Mouse (Mus musculus): Measurements from ENCODE around the gene Fam83e. TPM values are rescaled to one million over a fixed set of nuclear protein-coding genes. Genes with fewer than 3 reads are reported as not detected.

Gene Fam83e
- total RNA-seq, 2 experiments from 2014 or later: 0.30 to 0.62 TPM

DNA sequence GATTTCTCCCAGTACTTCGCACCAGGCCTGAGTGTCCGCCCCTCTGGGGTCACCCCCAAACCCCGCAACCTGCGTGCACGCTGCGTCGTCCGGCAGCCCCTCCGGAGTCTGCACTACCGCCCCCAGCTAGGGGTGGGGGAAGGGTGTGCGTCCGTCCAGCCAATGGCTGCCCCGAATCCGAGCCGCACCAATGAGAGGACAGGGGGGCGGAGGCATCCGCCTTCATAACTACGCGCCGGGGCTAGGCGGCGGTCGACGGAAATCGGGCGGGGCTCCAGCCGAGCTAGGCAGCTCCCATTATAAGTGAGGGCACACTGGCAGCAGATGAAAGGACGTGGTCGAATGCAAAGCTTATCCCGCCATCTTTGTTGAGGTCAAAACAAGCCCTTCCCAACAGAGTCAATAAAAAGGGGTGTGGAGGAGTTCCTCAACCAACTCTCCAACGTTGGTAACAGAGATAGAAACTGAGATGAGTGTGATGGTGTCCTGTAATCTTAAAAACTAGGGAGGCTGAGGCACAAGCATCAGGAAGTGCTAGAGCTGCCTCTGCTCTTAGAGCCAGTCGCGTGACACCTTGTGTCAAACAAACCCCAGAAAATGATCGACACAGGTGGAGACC is 5.8 kb upstream of the Fam83e start, which contains the start of gene Rpl18:
Rpl18 (plus strand) TSS at position 368 of the 619 bp plus-strand sequence.
- peak; percentile 96 to 99 for DNase-seq

DNA sequence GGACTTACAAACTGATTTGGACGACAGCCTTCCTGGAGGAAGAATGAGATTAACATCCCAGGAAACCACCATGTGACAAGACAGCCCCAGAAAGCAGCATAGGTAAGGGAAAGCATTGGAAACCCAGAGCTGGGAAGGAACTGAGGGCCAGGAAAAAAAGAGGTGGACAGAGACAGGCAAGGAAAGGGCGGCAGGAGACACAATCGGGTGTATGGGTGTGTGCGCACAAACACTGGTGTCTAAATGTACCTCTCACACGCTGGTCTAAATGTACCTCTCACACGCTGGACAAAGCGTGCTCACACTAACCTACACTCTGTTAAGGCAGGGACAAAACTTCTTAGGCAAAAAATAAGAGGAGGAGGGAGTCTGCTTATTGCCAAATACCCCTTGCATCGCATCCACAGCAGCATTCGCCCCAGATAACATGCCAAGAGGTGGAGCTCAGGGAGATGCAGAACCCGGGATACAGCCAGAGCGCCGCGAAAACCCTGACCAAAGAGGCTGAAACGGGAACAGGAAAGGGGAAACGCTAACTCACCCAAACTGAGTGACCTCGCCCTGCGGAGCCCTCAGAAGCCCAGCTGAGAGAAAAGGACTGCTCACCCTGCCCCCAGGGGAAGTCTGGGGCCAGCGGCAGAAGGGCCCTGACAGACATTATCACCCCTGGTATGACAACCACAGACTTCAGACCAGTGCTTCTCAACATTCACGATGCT is 5.1 kb upstream of the Fam83e start:
- peak; percentile 34 to 58 for DNase-seq

DNA sequence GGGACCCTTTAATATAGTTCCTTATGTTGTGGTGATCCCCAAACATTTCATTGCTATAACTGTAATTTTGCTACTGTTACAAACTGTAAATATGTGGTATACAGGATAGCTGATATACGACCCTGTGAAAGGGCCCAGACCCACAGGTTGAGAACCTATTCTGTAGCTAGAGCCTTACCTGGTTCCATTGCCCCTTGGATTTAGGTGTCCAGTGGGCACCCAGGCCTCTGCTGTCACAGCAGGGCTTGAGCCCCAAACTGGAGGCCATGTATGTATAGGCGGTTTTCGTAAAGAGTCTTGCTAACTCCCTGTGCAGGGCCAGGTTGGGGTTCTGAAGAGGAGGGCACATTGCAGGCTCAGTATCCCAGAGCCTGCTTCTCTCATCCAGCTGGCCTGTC is 4.6 kb upstream of the Fam83e start:
- DNase-seq: peak in 1 of 2 experiments; percentile 17

DNA sequence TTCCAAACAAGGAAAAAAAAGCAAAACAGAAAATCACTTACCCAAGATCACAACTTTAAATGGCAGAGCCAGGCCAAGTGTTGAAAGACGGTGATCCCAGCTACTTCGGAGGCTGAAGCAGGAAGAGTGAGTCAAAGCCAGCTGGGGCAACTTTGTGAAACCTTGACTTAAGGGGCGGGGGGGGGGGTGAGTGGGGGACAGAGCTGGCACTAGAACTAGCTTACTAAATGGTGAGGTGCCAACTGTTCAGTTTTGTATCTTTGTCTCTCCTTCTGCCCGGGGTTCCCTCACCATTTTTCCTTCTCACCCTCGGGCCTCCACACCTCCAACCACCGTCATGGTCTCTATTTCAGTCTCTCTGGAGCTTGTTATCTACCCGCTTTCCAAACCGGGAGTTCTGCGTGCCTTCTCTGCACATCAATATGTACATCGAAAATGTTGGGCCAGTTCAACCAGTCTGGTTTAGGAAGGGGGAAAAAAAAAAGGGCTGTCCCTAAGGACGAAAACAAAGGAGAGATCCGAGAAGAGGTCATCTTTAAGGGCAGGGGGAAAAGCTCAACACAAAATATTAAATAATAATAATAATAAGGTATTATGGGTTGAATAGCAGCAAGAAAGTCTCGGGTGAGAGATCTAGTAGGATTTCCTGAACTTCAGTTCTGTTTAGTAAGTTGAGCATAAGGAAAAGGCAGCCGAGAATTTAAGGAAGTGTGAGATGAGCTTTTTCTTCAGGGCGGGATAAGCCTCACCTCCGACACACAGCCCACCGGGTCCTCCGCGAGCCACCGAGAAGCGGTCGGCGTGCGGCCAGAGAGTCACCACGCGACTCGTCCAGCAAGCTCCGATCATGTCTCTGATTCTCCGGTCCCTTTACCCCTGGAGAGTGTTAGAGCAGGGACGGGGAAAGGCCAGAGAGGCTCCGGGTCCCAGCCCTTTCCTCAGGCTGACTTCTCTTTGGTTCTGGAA is 3.8 kb upstream of the Fam83e start:
- peak in 1 of 2 experiments; percentile 28 for DNase-seq

DNA sequence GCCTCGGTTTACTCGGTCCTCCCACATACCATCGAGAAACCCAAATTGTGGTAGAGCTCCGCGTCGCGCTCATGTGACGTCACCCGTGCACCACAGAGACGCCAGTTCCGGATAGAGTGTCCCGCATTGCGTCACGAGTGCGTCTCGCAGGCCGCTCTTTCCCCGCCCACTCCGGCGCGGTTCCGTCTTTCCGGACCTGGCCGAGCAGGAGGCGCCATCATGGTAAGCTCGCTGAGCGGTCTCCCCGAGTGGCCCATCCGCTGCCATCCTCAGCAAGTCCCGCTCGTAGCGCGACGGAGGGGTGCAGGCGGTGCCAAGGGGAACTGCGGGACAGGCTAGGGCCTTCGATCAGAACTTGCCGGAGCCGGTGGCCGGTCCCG is 3.1 kb upstream of the Fam83e start, which contains the start of gene Sphk2:
Sphk2 (minus strand) TSS at position 85 of the 380 bp plus-strand sequence.
- peak; percentile 98 to 99 for DNase-seq

DNA sequence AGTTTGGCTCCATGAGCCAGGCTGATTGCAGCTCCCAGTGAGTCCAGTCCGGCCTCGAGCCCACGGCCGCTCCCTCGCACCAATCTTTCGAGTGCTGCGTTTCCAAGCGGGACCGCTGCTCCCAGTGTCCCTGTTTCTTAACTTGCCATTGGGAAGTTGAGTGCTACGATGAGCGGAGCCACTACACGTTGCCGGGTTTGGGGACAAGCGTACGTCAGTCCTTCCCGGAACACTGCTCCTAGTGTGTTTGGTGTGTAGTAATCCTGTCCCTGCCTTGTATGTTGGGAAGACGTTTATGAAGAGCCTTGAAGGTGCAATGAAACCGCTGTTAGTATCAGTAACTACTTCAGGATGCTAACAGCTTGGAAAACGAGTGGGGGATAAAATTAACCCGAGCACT is 2.7 kb upstream of the Fam83e start:
- no peak for DNase-seq

DNA sequence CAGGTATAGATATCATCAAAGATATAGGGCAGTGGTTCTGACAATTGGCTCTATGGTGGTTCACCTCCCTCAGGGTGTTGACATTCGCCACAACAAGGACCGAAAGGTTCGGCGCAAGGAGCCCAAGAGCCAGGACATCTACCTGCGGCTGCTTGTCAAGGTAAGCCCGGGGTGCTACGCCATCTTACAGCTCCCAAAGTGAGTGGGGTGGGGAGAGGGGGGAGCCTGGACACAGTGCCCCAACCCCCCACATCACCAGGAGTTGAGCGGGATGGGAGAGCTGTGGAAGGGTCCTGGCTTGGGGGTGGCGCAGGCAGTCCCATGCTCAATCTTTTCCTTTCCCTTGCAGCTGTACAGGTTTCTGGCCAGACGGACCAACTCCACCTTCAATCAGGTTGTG is 1.8 kb upstream of the Fam83e start:
- no peak for DNase-seq

DNA sequence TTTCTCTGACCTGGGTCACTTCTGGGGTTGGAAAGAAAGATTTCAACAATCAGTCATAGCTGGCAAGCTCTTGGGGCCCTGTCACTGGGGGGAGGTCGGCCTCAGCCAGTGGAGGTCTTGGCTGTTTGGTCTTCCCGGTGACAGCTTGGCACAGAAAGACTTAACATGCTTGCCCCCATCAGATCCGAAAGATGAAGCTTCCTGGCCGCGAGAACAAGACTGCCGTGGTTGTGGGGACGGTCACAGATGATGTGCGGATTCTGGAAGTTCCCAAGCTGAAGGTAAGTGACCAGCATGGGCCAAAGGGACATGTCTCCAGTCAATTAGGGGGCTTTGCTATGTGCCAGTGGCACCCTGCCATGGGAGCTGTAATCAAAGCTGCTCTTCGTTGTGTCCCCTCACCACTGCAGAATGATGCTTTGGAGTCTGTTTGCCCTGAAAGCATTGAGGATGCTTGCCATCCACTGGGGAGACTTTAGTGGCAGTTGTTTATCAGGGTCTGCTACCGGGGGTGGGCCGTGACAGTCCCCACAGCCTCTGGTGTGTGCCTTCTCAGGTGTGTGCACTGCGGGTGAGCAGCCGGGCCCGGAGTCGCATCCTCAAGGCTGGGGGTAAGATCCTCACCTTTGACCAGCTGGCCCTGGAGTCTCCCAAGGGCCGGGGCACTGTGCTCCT is 1.1 kb upstream of the Fam83e start:
- no peak for DNase-seq

DNA sequence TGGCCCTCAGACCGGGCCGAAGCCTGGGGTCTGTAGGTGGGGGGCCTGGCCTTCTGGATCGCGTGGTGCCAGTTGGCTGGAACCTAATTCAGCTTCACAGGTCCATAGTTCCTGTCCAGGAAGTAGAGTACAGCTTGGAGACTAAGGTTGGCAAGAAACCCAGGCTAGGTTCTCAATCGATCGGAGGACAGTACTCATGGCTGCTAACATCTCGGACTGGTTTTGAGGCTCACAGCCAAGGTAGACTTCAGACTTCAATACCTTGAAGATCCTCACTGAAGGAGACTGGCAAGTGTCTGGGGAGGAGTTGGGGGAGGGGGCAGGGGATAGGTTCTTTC is 191 bp downstream of the Fam83e start:
- DNase-seq: peak in 1 of 2 experiments; percentile 4

DNA sequence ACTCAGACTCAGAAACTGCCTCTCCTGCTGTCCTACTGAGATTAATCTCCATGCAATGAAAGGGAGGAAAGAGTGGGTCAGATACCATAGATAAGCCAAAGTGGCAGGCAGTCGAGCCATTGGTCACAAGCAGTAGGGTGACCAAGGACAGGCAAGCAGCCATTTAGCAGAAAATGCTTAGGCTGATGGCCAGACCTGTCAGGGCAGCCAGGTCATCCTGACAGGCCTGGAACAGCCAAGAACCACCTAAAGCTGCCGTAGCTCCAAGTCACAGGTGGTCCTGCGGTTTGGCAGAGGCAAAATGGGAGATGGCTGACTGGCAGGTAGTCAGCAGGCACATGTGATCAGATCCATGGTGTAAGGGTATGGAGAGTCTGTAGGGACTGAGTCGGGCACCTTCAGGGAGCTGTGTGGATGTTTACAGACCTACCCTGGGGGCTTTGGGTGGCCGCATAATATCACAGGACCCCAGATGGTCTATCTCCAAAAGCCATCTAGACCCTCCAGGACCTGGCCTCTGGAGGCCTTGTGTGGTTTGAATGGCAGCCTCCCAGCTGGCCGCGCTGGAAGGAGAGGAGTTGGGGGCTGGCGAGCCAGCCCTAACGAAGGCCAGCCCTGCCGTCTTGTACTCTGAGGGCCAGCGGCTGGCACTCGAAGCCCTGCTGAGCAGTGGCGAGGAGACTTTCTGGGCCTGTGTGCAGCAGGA is 783 bp downstream of the Fam83e start:
- peak; percentile 33 to 52 for DNase-seq

DNA sequence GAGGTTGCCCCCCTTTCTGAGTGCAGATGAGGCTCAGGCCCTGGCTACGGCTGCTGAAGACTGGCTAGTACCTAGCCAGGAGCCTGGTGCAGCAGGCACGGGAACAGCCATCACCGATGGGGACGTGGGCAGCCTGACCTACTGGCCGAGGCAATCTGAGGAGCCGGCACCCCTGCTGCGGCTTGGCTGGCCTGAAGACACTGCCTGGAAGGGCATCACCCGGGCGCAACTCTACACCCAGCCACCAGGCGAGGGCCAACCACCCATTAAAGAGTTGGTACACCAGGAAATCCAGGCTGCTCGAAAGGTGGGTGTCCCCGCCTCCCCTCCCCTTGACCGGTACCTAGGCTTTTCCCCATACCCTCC is 1.3 kb downstream of the Fam83e start:
- DNase-seq: peak in 1 of 2 experiments; percentile 2

DNA sequence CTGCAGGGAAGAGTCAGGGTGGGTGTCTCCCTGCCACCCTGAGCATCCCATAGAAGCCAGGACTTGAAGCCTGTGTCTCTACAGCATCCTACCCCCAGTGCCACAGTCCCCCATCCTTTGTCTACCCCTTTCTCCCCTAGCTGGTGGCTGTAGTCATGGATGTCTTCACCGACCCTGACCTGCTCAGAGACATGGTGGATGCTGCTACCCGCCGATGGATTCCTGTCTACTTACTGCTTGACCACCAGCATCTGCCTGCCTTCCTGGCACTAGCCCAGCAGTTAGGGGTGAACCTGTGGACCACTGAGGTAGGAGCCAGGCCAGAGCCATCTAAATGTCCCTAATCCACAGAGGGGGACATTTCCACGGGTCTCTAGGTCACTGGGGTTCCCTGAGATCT is 2.3 kb downstream of the Fam83e start:
- DNase-seq: no peak

DNA sequence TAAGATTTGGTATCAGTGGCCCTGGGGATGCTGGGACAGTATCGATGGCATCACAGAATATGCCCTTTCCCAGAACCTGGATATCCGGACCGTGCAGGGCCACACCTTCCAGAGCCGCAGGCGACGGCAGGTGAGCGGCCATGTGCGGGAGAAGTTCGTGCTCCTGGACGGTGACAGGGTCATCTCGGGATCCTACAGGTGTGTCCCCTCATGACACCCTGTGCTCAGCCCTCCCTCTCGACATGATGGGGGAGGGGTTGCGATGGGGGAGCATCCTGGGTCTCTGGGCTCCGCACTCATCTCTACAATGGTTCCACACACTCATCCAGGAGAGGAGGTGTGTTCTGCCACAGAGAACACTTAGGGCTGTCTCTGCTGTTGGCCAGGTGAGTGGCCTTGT is 2.8 kb downstream of the Fam83e start:
- DNase-seq: no peak

DNA sequence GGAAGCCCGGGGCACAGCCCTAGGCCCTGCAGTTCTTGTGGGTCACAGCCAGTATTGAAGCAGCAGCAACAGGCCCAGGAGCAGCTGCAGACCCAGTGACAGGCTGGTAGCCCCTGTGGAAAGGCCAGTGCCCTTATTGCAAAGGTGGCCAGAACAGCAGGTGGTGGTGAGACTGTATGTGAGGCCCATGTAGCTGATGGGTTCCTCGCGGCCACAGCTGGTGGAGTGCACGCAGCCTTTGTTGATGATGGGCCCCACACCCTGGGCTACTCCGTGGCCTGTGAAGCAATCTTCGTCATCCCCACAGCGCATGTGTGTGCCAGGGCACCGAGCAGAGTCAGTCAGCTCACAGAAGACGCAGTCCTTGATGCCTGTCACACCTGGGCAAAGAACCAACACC is 4.1 kb downstream of the Fam83e start:
- DNase-seq: no peak

DNA sequence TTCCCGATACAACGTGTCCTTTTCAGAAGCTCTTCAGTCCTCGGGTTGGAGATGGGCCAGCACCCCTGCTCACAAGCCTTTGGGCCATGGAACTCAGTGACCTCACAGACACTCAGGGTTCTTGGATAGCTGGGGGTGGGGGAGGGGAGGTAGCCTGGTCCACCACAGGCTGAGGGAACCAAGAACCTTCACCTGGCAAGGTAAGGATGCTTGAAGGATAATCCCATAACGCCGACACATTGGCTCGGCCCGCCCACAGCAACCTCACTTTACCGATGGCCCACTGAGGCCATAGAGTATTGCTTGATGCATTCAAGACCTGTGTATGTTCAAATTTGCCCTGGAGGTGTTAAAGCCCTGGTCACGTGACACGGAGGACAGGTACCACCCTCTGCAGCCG is 4.7 kb downstream of the Fam83e start, which contains the start of gene Spaca4:
Spaca4 (minus strand) TSS at position 101 of the 400 bp plus-strand sequence.
- DNase-seq: no peak

DNA sequence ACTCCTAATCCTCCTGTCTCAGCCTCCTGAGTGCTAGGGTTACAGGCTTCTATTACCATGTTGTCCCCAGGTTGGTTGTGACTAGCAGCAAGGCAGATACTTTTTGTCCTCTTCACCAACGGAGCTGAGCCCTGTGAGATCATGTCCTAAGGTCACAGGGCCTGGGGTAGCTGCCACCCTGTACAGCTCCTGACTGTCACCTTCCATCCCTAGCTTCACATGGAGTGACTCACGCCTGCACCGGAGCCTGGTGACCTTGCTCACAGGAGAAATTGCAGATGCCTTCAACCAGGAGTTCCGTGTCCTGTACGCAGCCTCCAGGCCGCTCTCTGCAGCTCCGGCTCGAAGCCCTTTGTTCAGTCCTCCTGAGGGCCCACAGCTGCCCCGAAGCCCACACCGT is 5.4 kb downstream of the Fam83e start:
- no peak for DNase-seq

DNA sequence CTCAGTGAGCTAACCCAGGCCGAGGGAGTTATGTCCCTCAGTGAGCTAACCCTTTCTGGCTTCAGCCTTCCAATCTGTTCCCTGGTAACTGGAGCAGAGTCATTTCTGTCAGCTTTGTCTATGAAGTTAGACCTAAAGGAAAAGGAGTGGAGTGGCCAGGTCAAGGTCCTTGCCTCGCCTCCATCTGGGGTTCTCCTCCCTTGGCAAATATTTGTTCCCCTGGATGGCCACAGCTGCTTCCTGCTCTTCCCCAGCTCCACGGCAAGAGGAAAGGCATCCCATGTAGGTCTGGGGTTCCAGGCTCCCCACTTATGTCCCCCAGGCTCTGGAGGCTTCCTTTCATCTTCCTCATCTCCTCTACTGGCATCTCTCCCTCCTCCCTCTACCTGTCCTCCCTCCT is 6.6 kb downstream of the Fam83e start:
- no peak for DNase-seq

DNA sequence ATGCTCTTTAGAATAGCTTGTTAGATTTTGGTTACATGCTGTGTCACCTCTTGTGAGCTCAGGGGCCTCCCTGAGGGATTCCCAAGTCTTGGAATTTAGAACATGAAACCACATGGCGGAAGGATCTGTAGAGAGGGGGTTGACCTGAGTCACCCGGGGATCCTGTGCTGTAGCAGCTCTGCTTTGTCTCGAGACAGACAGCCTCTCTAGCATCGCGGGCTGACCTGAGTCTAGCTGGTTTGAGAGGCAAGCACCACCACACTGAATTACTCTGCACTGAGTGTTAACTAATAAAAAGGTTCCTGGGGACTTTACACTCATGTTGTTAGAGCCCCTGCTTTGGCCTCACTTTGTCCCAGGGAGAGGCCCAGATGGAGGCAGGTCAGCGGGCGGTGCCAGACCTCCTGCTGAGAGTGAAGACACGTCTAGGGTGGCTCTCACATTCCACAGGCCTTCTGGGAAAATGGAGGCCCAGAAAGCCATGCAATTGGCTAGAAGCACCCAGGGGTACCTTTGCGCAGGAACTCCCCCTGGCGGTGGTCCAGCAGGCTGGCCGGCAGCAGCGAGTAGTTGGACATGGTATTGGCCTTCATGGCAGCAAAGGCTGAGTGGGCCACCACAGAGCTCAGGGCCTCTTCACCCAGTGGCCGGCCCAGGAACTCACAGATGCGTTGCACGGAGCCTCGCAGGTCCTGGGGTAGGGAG is 9.9 kb downstream of the Fam83e start:
- peak; percentile 11 to 15 for DNase-seq

DNA sequence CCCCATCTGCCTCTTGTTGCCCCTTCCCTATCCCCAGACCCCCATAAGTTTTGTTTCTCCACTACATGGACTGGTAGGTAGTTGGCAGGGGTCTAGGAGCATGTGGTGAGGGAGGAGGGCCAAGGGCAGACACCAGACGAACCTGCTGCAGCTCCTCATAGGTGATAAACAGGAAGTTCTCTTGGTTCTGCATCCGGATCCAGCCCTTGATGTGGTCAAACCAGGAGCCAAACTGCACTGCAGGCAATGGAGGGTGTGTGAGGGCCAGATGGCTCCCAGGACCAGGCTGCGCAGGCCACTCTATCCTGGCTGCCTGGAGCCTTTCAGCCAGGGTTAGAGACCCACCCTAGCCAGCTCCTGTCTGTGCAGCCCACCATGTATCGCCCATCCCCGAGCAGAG is 12.5 kb downstream of the Fam83e start:
- DNase-seq: peak in 1 of 2 experiments; percentile 12

DNA sequence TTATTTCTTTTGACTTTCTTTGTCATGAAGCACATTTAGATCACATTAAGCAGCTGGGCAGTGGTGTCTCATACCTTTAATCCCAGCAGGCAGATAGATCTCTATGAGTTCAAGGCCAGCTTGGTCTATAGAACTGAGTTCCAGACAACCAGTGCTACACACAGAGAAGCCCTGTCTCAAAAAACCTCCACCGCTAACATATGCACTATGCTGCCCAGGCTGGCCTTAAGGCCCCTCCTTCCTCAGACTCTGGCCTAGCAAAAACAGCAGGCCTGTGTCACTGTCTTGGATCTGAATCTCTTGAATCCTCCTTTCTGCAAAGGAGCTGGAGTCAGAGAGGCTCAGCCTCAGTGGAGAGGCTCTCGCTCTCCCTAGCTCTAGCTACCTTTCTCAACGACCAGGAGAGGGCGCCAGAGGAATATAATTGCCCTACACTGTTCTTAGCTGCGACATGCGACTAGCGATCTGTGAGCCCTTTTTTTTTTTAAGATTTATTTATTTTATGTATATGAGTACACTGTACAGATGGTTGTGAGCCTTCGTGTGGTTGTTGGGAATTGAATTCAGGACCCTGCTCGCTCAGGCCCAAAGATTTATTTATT is 18.3 kb downstream of the Fam83e start:
- peak; percentile 81 to 93 for DNase-seq

All from heart, adult 18-20 months (tissue).